Mouse (Mus musculus) ES-Bruce4 (cell line): ENCODE measurements around the gene Atg16l2.

Source experiments
- CTCF ChIP-seq: IDR thresholded peaks from one replicate; pipeline ENCODE4 v1.8.1; 2011; ENCODE audit warnings: low read depth, low read length
- EP300 ChIP-seq: IDR thresholded peaks from 2 replicates; pipeline ENCODE4 v1.6.1; 2011; ENCODE audit warnings: low read depth, low read length; ENCODE audit not compliant: insufficient read depth

DNA sequence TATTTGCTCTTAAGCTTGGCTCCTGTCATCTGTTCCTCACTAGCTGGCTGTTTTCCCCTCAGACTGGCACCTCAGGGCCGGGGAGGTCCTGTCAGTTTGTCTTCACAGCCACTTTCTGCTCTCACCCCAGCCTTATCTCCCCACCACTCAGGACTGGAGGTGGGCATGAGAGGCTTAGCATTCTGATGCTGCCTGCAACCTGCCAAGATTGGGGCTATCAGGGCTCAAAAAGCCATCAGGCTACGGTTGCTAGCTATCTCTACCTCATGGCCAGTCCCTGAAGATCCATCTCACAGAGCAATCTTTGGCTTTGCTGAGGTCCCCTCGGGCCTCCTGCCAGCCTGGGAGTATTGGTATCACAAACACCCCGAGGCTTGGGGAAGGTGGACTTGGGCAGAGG lies 16.8 kb upstream of the Atg16l2 start:
- no peak for TF ChIP-seq CTCF
- TF ChIP-seq EP300 = no peak
